In the genomic region with DNA sequence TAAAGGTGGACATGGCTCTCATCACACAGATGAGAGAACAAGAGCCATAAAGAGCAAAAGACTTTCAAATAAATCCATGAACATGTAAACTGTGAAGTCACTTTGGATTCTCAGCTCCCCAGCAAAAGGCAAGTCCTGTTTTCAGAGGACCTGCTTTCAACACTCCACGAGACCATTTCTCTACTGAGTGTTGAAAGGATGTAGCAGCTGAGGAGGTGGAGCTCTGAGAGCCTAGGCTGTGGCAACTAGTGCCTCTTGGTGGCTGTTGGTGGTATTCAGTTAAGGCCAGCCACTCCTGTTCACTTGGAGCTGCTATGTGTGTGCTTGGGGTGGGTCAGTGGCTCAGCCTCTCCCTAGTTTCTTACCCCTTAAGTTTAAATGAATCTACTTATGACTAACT, we compare ENCODE assay signal across 8 mouse cellular contexts. TPM values are rescaled to one million over a fixed set of nuclear protein-coding genes. Genes with fewer than 3 reads are reported as not detected.
DNase-seq lines count a peak whose midpoint lies in the region; ATAC-seq lines count a peak whose summit lies in the region.

No protein-coding gene starts in this region.

- no peaks in the 10 kb centered on the region; the same call in 1 of the 2 replicates for H3K27me3 ChIP-seq in lung, embryonic 16.5 days (ENCODE audit: control insufficient read depth, insufficient read depth, low read depth, low read length)
- no peaks in the 10 kb centered on the region for H3K27me3 ChIP-seq in hindbrain, embryonic 12.5 days

- no peak overlapping the region for H3K9ac ChIP-seq in lung, embryonic 16.5 days (ENCODE audit: low read length)
- no peak overlapping the region for H3K9ac ChIP-seq in hindbrain, embryonic 12.5 days

- peak overlapping the region; percentile 90 for H3K4me2 ChIP-seq in lung, embryonic 16.5 days (ENCODE audit: low read depth, low read length)
- H3K4me2 ChIP-seq in hindbrain, embryonic 12.5 days (replicated peaks): peak overlapping the region; percentile 92

- no peak for DNase-seq in lung, postnatal 25 days (ENCODE audit: low spot score)
- DNase-seq in c-Kit-positive CD71-positive TER-119-negative erythroid progenitor cells, embryonic 14.5 days (ENCODE audit: low read depth): peak; percentile 51
- no peak for DNase-seq in left cerebral cortex, postnatal 25 days (ENCODE audit: low spot score in 2 of 2)
- no peak for DNase-seq in gastrocnemius, postnatal 25 days
- no peak for DNase-seq in cerebellum, postnatal 14 days

- H3K4me1 ChIP-seq in lung, embryonic 16.5 days (replicated peaks; ENCODE audit: control insufficient read depth, insufficient read depth, low read length): peaks cover 15% of the 10 kb centered on the region
- peaks cover 16% of the 10 kb centered on the region for H3K4me1 ChIP-seq in hindbrain, embryonic 12.5 days

- 4% methylated on average over 1 of the region's 1 CpGs for WGBS in lung, embryonic 16.5 days
- 15% methylated on average over 1 of the region's 1 CpGs for WGBS in hindbrain, embryonic 12.5 days

- intact Hi-C loops in left cerebral cortex, postnatal 25 days (cut with DNase I): no loop called here

- ATAC-seq in lung, embryonic 16.5 days (ENCODE audit: low read depth): no peak
- no peak for ATAC-seq in hindbrain, embryonic 12.5 days (ENCODE audit: low FRiP score)
- peak; percentile 60 for ATAC-seq in megakaryocyte progenitor cell, adult 5-6 weeks (replicated peaks; ENCODE audit: poor library complexity)

- H3K27ac ChIP-seq in lung, embryonic 16.5 days (ENCODE audit: low read length): no peak overlapping the region
- no peak overlapping the region for H3K27ac ChIP-seq in hindbrain, embryonic 12.5 days

- no peaks in the 10 kb centered on the region for H3K9me3 ChIP-seq in lung, embryonic 16.5 days (ENCODE audit: control insufficient read depth, low read length)
- no peaks in the 10 kb centered on the region for H3K9me3 ChIP-seq in hindbrain, embryonic 12.5 days (replicated peaks)

- H3K36me3 ChIP-seq in lung, embryonic 16.5 days (ENCODE audit: control insufficient read depth, insufficient read depth, low read length): 0 out of 2 replicates have a peak, but pooled peaks cover 2% of the 10 kb centered on the region
- no peaks in the 10 kb centered on the region for H3K36me3 ChIP-seq in hindbrain, embryonic 12.5 days

- peak overlapping the region; percentile 73 for H3K4me3 ChIP-seq in lung, embryonic 16.5 days (ENCODE audit: low read length)
- peak overlapping the region; percentile 50 for H3K4me3 ChIP-seq in hindbrain, embryonic 12.5 days

RNA-seq across cellular contexts. Expression of a gene that starts 1.5 kb away (rescaled TPM):
- 76.7 and 82.8 TPM in 2 replicates for polyA plus RNA-seq in lung, embryonic 16.5 days (2015; fragmentation: Nextera tagmentation; extraction: Ambion mirVana)
- 37.6 and 40.9 TPM in 2 replicates for polyA plus RNA-seq in hindbrain, embryonic 12.5 days (2016; fragmentation: Nextera tagmentation; extraction: Ambion mirVana)
- total RNA-seq in megakaryocyte progenitor cell, adult 5-6 weeks (2015): 40.3 and 51.0 TPM in 2 replicates
- total RNA-seq in megakaryocyte progenitor cell, adult 5-6 weeks (2017): 32.5 and 38.1 TPM in 2 replicates
- total RNA-seq in left cerebral cortex, postnatal 25 days (2021): under 1 TPM; 0.60 to 0.73 TPM
- total RNA-seq in gastrocnemius, postnatal 25 days (2021): under 1 TPM; 0.54 to 0.96 TPM

RNA-seq across cellular contexts. Expression of a gene that starts 1.8 kb away (rescaled TPM):
- polyA plus RNA-seq in lung, embryonic 16.5 days (2015; fragmentation: Nextera tagmentation; extraction: Ambion mirVana): 0.69 and 1.1 TPM in 2 replicates
- 1.0 and 1.1 TPM in 2 replicates for polyA plus RNA-seq in hindbrain, embryonic 12.5 days (2016; fragmentation: Nextera tagmentation; extraction: Ambion mirVana)
- not detected in 2 replicates for total RNA-seq in megakaryocyte progenitor cell, adult 5-6 weeks (2015)
- total RNA-seq in megakaryocyte progenitor cell, adult 5-6 weeks (2017): 0.46 TPM in 1 of 2 replicates, not detected in the other
- under 1 TPM; 0.32 to 0.41 TPM for total RNA-seq in left cerebral cortex, postnatal 25 days (2021)
- total RNA-seq in gastrocnemius, postnatal 25 days (2021): under 1 TPM; 0.24 to 0.26 TPM

RNA-seq across cellular contexts. Expression of a gene that starts 16.0 kb away (rescaled TPM):
- 103 and 133 TPM in 2 replicates for polyA plus RNA-seq in lung, embryonic 16.5 days (2015; fragmentation: Nextera tagmentation; extraction: Ambion mirVana)
- polyA plus RNA-seq in hindbrain, embryonic 12.5 days (2016; fragmentation: Nextera tagmentation; extraction: Ambion mirVana): 201 and 213 TPM in 2 replicates
- 23.8 and 24.8 TPM in 2 replicates for total RNA-seq in megakaryocyte progenitor cell, adult 5-6 weeks (2015)
- 22.4 and 24.0 TPM in 2 replicates for total RNA-seq in megakaryocyte progenitor cell, adult 5-6 weeks (2017)
- total RNA-seq in left cerebral cortex, postnatal 25 days (2021): 100 to 1,000 TPM; 250 to 258 TPM
- total RNA-seq in gastrocnemius, postnatal 25 days (2021): 100 to 1,000 TPM; 163 to 177 TPM

RNA-seq across cellular contexts. Expression of a gene that starts 40.7 kb away (rescaled TPM):
- 8.4 and 11.0 TPM in 2 replicates for polyA plus RNA-seq in lung, embryonic 16.5 days (2015; fragmentation: Nextera tagmentation; extraction: Ambion mirVana)
- 8.5 and 9.8 TPM in 2 replicates for polyA plus RNA-seq in hindbrain, embryonic 12.5 days (2016; fragmentation: Nextera tagmentation; extraction: Ambion mirVana)
- total RNA-seq in megakaryocyte progenitor cell, adult 5-6 weeks (2015): 54.3 and 64.6 TPM in 2 replicates
- 45.7 and 57.0 TPM in 2 replicates for total RNA-seq in megakaryocyte progenitor cell, adult 5-6 weeks (2017)
- total RNA-seq in left cerebral cortex, postnatal 25 days (2021): 10 to 100 TPM; 40.7 to 46.8 TPM
- total RNA-seq in gastrocnemius, postnatal 25 days (2021): 10 to 100 TPM; 15.6 to 16.7 TPM

RNA-seq across cellular contexts. Expression of a gene that starts 44.5 kb away (rescaled TPM):
- polyA plus RNA-seq in lung, embryonic 16.5 days (2015; fragmentation: Nextera tagmentation; extraction: Ambion mirVana): 0.55 and 1.1 TPM in 2 replicates
- polyA plus RNA-seq in hindbrain, embryonic 12.5 days (2016; fragmentation: Nextera tagmentation; extraction: Ambion mirVana): 0.89 and 1.5 TPM in 2 replicates
- 0.67 TPM in 1 of 2 replicates, not detected in the other for total RNA-seq in megakaryocyte progenitor cell, adult 5-6 weeks (2015)
- total RNA-seq in megakaryocyte progenitor cell, adult 5-6 weeks (2017): 0.37 and 2.0 TPM in 2 replicates
- total RNA-seq in left cerebral cortex, postnatal 25 days (2021): under 1 TPM; 0.37 to 0.62 TPM
- under 1 TPM; 0.33 to 0.35 TPM for total RNA-seq in gastrocnemius, postnatal 25 days (2021)

Comparison
In these comparisons a context has a peak if more than half of its experiments do, and no peak if none do; other contexts are left out.
1. RNA of a gene that starts 1.5 kb away (total RNA-seq): 32.5 to 51.0 TPM in megakaryocyte progenitor cell, adult 5-6 weeks; 0.54 to 0.96 TPM in gastrocnemius, postnatal 25 days and 0.60 to 0.73 TPM in left cerebral cortex, postnatal 25 days; every median in the first group is over 10 times any median in the second.
2. RNA of a gene that starts 16.0 kb away (total RNA-seq): 250 to 258 TPM in left cerebral cortex, postnatal 25 days and 163 to 177 TPM in gastrocnemius, postnatal 25 days; 22.4 to 24.8 TPM in megakaryocyte progenitor cell, adult 5-6 weeks; every median in the first group is over 4 times any median in the second.